Mouse (Mus musculus): ENCODE results near the gene Chchd3. TPM values are rescaled to one million over a fixed set of nuclear protein-coding genes. Genes with fewer than 3 reads are reported as not detected.

Chchd3 gene
- 274 and 287 TPM in 2 replicates for total RNA-seq (2021)
- long read RNA-seq, experiment 1, transcript Chchd3-201 (8 exons, 1,550 nt) = major isoform, 190 of 209 reads
- long read RNA-seq, experiment 1, partial matches to known transcripts = 0 of 209 reads
- long read RNA-seq, experiment 1, other reads (novel, unspliced or antisense) = 19 of 209 reads
- long read RNA-seq, experiment 2, transcript Chchd3-201 (8 exons, 1,550 nt) = major isoform, 212 of 234 reads
- long read RNA-seq, experiment 2, partial matches to known transcripts = 5 of 234 reads
- long read RNA-seq, experiment 2, other reads (novel, unspliced or antisense) = 13 of 234 reads

- DNase-seq = peak; percentile 97
Measured at GRCm38 (mm10) chr6:33059735-33060576, at the start of gene Chchd3. Gene Chchd3, minus strand, starts transcription at chr6:33060260.

DNA sequence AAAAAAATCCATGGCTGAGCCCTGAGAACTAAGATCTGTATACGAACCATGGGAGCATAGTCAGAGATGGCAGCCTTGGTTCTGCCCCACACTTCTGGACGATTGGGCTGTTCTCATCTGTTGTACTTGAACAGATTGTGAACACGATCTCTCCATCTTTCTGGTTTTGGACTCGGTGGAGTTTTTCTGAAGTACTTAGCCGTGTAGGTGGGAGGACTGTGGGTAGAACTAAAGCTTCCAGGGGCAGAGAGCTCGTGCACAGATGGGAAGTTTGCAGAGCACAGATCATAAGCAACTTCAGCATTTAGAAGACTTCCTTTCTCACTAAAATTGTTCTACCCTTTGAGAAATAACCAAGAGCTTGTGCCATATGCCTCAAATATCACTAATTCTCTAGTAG, 44.6 kb upstream of the Chchd3 start:
- DNase-seq = no peak

DNA sequence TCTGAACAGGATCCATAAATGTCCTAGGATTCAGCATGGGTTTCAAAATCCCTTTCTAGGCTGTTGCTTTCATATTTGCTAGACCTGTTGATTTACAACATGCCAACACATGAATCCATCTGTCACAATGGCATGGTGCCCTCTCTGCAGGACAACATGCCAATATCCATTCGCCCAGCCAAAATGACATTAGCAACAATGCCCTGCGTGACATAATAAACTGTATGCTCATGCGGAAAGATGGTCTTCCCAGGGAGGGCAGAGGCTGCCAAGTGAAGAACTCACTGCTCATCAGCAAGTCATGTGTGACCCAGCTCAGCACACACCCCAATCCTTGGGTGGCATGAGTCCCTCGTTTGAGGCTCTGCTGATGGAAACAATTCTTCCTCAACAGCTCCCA, 38.8 kb upstream of the Chchd3 start:
- DNase-seq = no peak

- DNase-seq = no peak
Measured at GRCm38 (mm10) chr6:33094671-33095233, 34.7 kb upstream of the Chchd3 start.

DNA sequence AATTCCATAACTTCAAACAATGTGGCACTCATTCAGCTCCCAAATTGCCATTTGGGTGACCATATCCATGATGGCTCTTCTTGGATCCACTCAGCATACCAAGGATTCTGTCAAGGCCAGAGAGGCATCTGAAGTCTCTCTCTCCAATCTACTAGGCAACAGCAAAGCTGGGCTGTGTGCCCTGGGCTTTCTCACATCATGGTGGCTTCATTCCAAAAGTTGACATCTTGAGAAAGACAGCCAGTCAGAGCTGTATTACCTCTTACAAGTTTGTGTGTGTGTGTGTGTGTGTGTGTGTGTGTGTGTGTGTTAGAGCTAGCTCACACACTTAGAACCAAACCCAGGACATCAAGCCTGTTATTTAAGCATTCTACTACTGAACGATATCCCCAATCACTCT, 20.1 kb upstream of the Chchd3 start:
- no peak for DNase-seq

GRCm38 (mm10) chr6:33078260-33078936, 18.3 kb upstream of the Chchd3 start:
- peak; percentile 7 for DNase-seq

DNA sequence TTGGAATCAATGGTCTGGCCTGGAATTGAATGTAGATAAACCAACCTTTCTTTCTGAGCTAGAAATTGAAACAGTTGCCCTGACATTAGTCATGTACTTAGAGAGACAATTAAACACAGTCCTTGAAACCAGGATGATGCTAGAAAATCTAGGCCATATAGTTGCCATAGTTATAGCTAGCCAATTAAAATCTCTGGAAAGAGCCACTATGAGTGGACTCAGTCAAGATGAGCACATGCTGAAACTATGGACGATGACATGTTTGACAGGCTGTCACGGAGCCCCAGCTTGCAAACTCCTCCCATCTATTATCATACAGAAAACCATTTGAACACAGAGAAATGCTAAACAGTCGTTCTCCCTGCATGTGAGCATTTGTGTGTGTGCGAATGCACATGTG, 6.4 kb upstream of the Chchd3 start:
- DNase-seq = no peak

DNA sequence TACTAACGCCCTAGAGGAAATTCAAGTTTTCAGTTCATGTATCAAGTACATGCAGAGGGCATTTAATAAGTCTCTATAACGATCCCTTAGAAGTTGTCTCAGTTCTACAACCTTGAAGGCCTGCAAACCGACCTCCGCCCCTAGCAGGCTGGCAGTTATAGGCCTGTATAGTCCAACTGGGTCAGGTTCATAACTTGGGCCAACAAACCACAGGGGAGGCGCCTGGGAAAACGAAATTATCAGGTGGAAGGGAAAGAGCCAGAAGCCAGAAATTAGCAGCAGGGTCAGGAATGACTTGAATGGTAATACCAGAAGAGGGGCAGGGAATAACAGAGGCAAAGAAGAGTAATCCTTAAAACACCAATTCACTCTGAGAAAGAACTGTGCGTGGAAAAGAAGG, 784 bp downstream of the Chchd3 start:
- peak; percentile 68 for DNase-seq

GRCm38 (mm10) chr6:33056392-33056791, 3.7 kb downstream of the Chchd3 start:
- DNase-seq = no peak

GRCm38 (mm10) chr6:33055663-33056062, 4.4 kb downstream of the Chchd3 start:
- no peak for DNase-seq

DNA sequence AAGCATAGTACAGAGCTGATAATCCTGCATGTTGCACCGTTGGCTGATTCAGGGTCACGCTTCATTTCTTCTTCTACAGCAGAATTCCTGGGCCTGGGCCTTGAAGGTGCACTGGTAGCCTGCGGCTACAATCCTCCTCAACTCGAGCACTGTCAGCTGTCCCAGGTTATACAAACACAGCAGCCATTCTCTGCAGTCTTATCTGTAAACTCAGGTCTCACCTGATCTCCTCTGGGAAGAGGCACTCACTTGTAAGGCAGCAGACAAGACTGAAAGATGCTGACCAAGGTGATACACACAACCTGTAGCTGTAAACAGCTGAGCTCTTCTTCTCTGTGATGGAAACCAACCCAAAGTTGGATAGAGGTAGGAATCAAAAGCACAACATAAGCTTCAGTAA, 5.1 kb downstream of the Chchd3 start:
- DNase-seq = no peak

DNA sequence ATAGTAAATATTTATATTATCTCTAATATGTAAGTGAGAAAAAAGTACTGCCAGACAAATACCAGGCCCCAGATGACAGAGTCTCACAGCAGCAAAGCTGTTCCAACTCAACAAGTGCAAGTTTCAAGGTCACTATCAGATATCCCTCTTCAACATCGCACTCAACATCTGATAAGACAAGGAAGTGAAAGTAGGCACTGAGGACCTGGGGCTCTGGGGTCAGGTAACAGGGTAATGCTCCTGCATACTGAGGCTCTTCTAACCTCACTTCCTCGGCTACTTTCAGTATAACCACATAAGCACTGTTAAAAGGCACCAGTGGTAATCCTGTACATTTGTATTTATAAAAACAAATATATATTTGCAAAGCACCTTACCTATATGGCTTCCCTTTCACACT, 8.4 kb downstream of the Chchd3 start:
- no peak for DNase-seq

- DNase-seq = peak; percentile 41
Measured at GRCm38 (mm10) chr6:33049705-33050420, 10.2 kb downstream of the Chchd3 start.

GRCm38 (mm10) chr6:33043480-33043879, 16.6 kb downstream of the Chchd3 start:
- DNase-seq = no peak

DNA sequence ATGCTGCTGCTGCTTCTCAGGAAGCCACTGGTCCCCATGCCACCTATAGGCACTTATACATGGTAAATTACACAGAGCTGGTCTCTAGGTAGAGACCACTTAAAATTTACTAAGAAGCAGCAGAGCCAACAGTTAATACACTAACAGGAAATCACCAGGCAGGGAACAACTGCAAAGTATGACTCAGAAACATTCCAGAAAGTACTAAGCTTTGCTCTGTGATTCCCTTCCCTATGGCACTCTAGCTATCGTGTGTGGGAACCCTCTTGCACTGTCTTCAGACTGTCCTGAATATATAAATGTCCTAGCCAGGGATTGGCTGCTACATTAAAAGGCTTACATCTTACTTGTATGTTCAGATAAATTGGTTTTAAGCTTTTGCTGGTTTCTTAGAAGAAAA, 17.2 kb downstream of the Chchd3 start:
- DNase-seq = no peak

DNA sequence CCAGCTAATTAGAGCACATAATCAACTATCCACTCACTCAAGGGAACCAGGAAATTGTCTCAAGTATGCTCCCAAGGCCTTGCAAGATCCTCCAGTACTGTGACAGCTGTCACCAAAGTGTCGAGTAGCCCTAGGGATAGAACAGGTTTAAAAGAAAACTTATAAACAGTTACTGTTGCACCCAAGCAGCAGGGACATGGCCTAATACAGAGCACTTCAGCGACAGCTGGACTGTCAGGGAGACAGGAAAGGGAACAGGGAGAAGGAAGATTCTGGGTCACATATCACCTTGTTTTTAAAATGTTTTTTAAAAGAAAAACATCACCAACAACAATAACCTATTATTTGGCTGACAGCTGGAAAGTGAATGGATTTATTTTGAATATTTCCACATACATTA, 18.1 kb downstream of the Chchd3 start:
- no peak for DNase-seq

DNA sequence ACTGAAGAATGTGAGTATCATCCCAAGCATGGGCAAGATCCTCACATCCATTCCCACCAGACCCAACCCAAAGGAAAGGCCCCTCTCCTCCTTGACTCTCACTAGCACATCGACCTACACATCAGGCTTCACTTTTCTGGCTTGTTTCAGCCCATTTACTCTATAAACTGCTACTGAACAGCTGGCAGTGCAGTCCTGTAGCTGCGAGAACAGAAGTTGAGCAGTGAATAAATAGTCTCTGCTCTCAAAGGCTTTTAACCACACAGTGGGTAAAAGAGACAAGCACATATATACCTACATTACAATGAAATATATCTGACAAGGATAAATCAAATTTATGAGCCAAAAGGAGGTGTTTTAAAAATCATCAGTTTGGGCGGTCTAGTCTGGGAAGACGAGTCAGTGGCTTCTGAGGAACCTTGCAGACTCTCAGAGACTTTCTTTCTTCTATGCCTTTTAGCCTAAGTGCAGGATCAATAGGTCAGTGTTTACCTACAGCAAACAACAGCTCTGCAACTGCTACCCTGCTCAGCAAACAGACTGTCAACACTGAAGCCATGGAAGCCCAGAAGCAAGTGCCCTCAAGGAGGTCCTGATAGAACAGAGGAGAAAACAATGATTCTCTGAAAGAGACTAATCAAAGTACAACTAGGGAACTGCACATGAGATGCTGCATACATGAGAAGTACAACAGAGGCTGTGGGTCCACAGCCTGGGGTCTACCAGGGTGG, 19.5 kb downstream of the Chchd3 start:
- no peak for DNase-seq

- no peak for DNase-seq
Measured at GRCm38 (mm10) chr6:33032543-33032942, 27.5 kb downstream of the Chchd3 start.

- DNase-seq = no peak
Measured at GRCm38 (mm10) chr6:33031631-33032030, 28.4 kb downstream of the Chchd3 start.

GRCm38 (mm10) chr6:33028296-33028695, 31.8 kb downstream of the Chchd3 start:
- DNase-seq = no peak

DNA sequence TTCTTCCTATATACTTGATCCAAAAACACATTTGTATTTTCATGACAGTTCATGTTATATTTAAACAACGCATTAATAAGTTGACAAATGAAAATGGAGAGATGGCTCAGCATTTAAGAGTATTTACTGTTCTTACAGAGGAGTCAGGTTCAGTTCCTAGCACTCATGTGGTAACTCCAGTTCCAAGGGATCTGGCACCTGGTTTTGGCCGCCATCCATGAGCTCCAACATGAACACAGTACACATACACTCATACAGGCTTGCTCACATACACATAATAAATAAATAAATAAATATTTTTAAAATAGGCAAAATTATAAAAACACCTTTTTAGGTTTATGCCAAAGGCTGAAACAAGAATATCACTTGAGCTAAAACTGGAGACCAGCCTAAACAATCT, 35.0 kb downstream of the Chchd3 start:
- DNase-seq = no peak
